Mouse (Mus musculus): ENCODE measurements at regions not wholly inside any gene's neighbourhood (a gene's known extent, or its start where the extent isn't known, plus 50 kb on each side); places are given as distances from the start of the nearest gene placed in this dataset.

GRCm38 (mm10) chr4:89523423-89524259 lies 155.6 kb upstream of the Dmrta1 start:
- 10% methylated on average over 10 of the region's 10 CpGs for WGBS
- Histone ChIP-seq H3K36me3 (replicated peaks) (no peaks in the 10 kb centered on the region), H3K4me1 (peaks cover 8% of the 10 kb centered on the region; the same call in 1 of the 2 replicates), H3K27me3 (replicated peaks; ENCODE audit: low read depth, poor library complexity, severe bottlenecking) (peaks cover 59% of the 10 kb centered on the region), H3K4me3 (peak overlapping the region; percentile 57), H3K27ac (replicated peaks) (no peak overlapping the region), H3K9me3 (no peaks in the 10 kb centered on the region)
- DNase-seq (ENCODE audit: low spot score), result peak; percentile 18

GRCm38 (mm10) chr4:89518027-89518426 lies 161.2 kb upstream of the Dmrta1 start:
- WGBS, result 86% methylated on average over 3 of the region's 3 CpGs
- Histone ChIP-seq H3K36me3 (replicated peaks) (no peaks in the 10 kb centered on the region), H3K27me3 (replicated peaks; ENCODE audit: low read depth, poor library complexity, severe bottlenecking) (peaks cover 26% of the 10 kb centered on the region), H3K27ac (replicated peaks) (no peak overlapping the region), H3K4me3 (no peak overlapping the region), H3K4me1 (peaks cover 8% of the 10 kb centered on the region; the same call in 1 of the 2 replicates), H3K9me3 (no peaks in the 10 kb centered on the region)
- DNase-seq (ENCODE audit: low spot score), result no peak

- H3K4me3 ChIP-seq, result no peak overlapping the region
- no peaks in the 10 kb centered on the region for H3K36me3 ChIP-seq (replicated peaks)
- no peak overlapping the region for H3K27ac ChIP-seq (replicated peaks)
- H3K9me3 ChIP-seq, result no peaks in the 10 kb centered on the region
- no peak for DNase-seq (ENCODE audit: low spot score)
- WGBS, result 34% methylated on average over 7 of the region's 7 CpGs
- peaks cover 8% of the 10 kb centered on the region for H3K27me3 ChIP-seq (replicated peaks; ENCODE audit: low read depth, poor library complexity, severe bottlenecking)
- H3K4me1 ChIP-seq, result peaks cover 8% of the 10 kb centered on the region; the same call in 1 of the 2 replicates
Observed at GRCm38 (mm10) chr4:89515823-89516411, 163.3 kb upstream of the Dmrta1 start.

- H3K36me3 ChIP-seq (replicated peaks), result no peaks in the 10 kb centered on the region
- H3K9me3 ChIP-seq, result no peaks in the 10 kb centered on the region
- peaks cover 8% of the 10 kb centered on the region; the same call in 1 of the 2 replicates for H3K4me1 ChIP-seq
- DNase-seq (ENCODE audit: low spot score), result no peak
- WGBS, result 88% methylated on average over 7 of the region's 7 CpGs
- no peak overlapping the region for H3K4me3 ChIP-seq
- peaks cover 3% of the 10 kb centered on the region for H3K27me3 ChIP-seq (replicated peaks; ENCODE audit: low read depth, poor library complexity, severe bottlenecking)
- no peak overlapping the region for H3K27ac ChIP-seq (replicated peaks)
Observed at GRCm38 (mm10) chr4:89514981-89515380, 164.3 kb upstream of the Dmrta1 start.

- peaks cover 9% of the 10 kb centered on the region for H3K4me1 ChIP-seq
- WGBS, result 85% methylated on average over 5 of the region's 5 CpGs
- no peak overlapping the region for H3K27ac ChIP-seq (replicated peaks)
- no peaks in the 10 kb centered on the region for H3K9me3 ChIP-seq
- no peaks in the 10 kb centered on the region for H3K36me3 ChIP-seq (replicated peaks)
- no peaks in the 10 kb centered on the region for H3K27me3 ChIP-seq (replicated peaks; ENCODE audit: low read depth, poor library complexity, severe bottlenecking)
- H3K4me3 ChIP-seq, result no peak overlapping the region
- no peak for DNase-seq (ENCODE audit: low spot score)
Observed at GRCm38 (mm10) chr4:89510593-89510992, 168.6 kb upstream of the Dmrta1 start.

- DNase-seq (ENCODE audit: low spot score), result no peak
- 85% methylated on average over 13 of the region's 13 CpGs for WGBS
- H3K36me3 ChIP-seq (replicated peaks), result no peaks in the 10 kb centered on the region
Observed at GRCm38 (mm10) chr4:89509655-89510391, 169.4 kb upstream of the Dmrta1 start.

GRCm38 (mm10) chr4:89508103-89508763 lies 171.0 kb upstream of the Dmrta1 start:
- Histone ChIP-seq H3K36me3 (replicated peaks) (no peaks in the 10 kb centered on the region), H3K4me3 (no peak overlapping the region), H3K9me3 (no peaks in the 10 kb centered on the region), H3K4me1 (peaks cover 13% of the 10 kb centered on the region), H3K27ac (replicated peaks) (no peak overlapping the region), H3K27me3 (replicated peaks; ENCODE audit: low read depth, poor library complexity, severe bottlenecking) (no peaks in the 10 kb centered on the region)
- no peak for DNase-seq (ENCODE audit: low spot score)
- WGBS, result 47% methylated on average over 6 of the region's 6 CpGs

More at GRCm38 (mm10) chr4:89509655-89510391, 169.4 kb upstream of the Dmrta1 start:
- no peak overlapping the region for H3K27ac ChIP-seq (replicated peaks)
- no peak overlapping the region for H3K4me3 ChIP-seq
- H3K9me3 ChIP-seq, result no peaks in the 10 kb centered on the region
- H3K27me3 ChIP-seq (replicated peaks; ENCODE audit: low read depth, poor library complexity, severe bottlenecking), result no peaks in the 10 kb centered on the region
- peaks cover 13% of the 10 kb centered on the region for H3K4me1 ChIP-seq

GRCm38 (mm10) chr4:89505368-89505819 lies 173.8 kb upstream of the Dmrta1 start:
- 28% methylated on average over 6 of the region's 6 CpGs for WGBS
- DNase-seq (ENCODE audit: low spot score), result no peak
- H3K27me3 ChIP-seq (replicated peaks; ENCODE audit: low read depth, poor library complexity, severe bottlenecking), result no peaks in the 10 kb centered on the region
- H3K36me3 ChIP-seq (replicated peaks), result no peaks in the 10 kb centered on the region
- H3K4me3 ChIP-seq, result no peak overlapping the region
- H3K27ac ChIP-seq (replicated peaks), result no peak overlapping the region
- H3K4me1 ChIP-seq, result peaks cover 13% of the 10 kb centered on the region
- no peaks in the 10 kb centered on the region for H3K9me3 ChIP-seq

- H3K27ac ChIP-seq (replicated peaks), result no peak overlapping the region
- no peak overlapping the region for H3K4me3 ChIP-seq
- no peak for DNase-seq (ENCODE audit: low spot score)
- 0 out of 2 replicates have a peak, but pooled peaks cover under 1% of the 10 kb centered on the region for H3K4me1 ChIP-seq
- H3K36me3 ChIP-seq (replicated peaks), result no peaks in the 10 kb centered on the region
- H3K27me3 ChIP-seq (replicated peaks; ENCODE audit: low read depth, poor library complexity, severe bottlenecking), result no peaks in the 10 kb centered on the region
- no peaks in the 10 kb centered on the region for H3K9me3 ChIP-seq
- 70% methylated on average over 4 of the region's 4 CpGs for WGBS
Observed at GRCm38 (mm10) chr4:89500232-89500631, 179.0 kb upstream of the Dmrta1 start.

GRCm38 (mm10) chr4:89490947-89491346 lies 180.1 kb upstream of the Cdkn2b start:
- H3K4me1 ChIP-seq, result peaks cover 5% of the 10 kb centered on the region; the same call in 1 of the 2 replicates
- 88% methylated on average over 8 of the region's 8 CpGs for WGBS
- no peaks in the 10 kb centered on the region for H3K36me3 ChIP-seq (replicated peaks)
- H3K4me3 ChIP-seq, result no peak overlapping the region
- no peak for DNase-seq (ENCODE audit: low spot score)
- H3K27ac ChIP-seq (replicated peaks), result no peak overlapping the region
- no peaks in the 10 kb centered on the region for H3K9me3 ChIP-seq
- H3K27me3 ChIP-seq (replicated peaks; ENCODE audit: low read depth, poor library complexity, severe bottlenecking), result no peaks in the 10 kb centered on the region

GRCm38 (mm10) chr4:89487416-89488165 lies 176.8 kb upstream of the Cdkn2b start:
- DNase-seq (ENCODE audit: low spot score), result no peak
- 85% methylated on average over 5 of the region's 5 CpGs for WGBS
- no peaks in the 10 kb centered on the region for H3K36me3 ChIP-seq (replicated peaks)

More at GRCm38 (mm10) chr4:89487416-89488165, 176.8 kb upstream of the Cdkn2b start:
- no peak overlapping the region for H3K4me3 ChIP-seq
- peaks cover 11% of the 10 kb centered on the region; the same call in 1 of the 2 replicates for H3K4me1 ChIP-seq
- no peaks in the 10 kb centered on the region for H3K9me3 ChIP-seq
- H3K27ac ChIP-seq (replicated peaks), result no peak overlapping the region
- no peaks in the 10 kb centered on the region for H3K27me3 ChIP-seq (replicated peaks; ENCODE audit: low read depth, poor library complexity, severe bottlenecking)
